Mouse (Mus musculus) stomach, postnatal 0 days (tissue): ENCODE results near the gene Sema3c.

Experiments
- CTCF ChIP-seq: IDR thresholded peaks from 2 replicates; pipeline ENCODE4 v1.5.1; 2016; ENCODE audit warnings: antibody characterized with exemption, low read depth, mild to moderate bottlenecking, moderate library complexity
- EP300 ChIP-seq: optimal IDR thresholded peaks from 2 replicates; pipeline ENCODE3; 2016; ENCODE audit warnings: antibody characterized with exemption

DNA sequence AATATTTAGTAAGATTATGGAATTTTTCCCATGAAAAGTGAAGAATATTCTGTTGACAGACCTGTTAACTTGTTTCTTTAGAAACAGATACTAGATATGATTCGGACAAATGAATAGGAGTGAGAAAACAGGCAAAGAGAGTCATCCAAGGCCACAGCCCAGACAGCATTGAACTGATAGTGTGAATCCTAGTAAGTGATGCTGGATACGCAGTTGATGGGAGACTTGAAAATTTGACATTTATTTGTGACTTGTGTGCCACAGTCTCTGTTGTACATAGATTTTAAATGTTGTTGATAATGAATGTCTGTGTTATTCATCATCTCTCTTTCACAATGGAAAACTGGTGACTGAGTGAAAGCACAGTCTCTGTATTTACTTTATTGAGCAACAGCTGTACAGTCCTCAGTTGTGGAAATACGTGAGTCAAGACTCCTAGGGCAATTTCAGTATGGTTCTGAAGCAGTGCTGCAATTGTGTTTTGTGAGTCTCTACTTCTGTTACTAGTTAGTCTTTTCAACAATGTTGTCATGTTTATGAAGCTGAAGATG lies 17.3 kb upstream of the Sema3c start:
- no peak for TF ChIP-seq CTCF
- no peak for TF ChIP-seq EP300
